Mouse (Mus musculus) right cerebral cortex, postnatal 36 days (tissue): ENCODE results near the gene Spata3.
A peak's percentile ranks its signal among the peaks of the same experiment; 100 is the strongest.
"Not testable (repeated sequence)": the region's sequence is repeated elsewhere in the genome, so short reads cannot be mapped to it uniquely, and the experiment has no call there.

Experiments used
- DNase-seq, 2 experiments: peaks; one replicate each; pipeline ENCODE4 v3.0.0; 2022; ENCODE audit warnings: low spot score in 2 of 2, mixed read lengths in 1 of 2

Spata3 gene

DNA sequence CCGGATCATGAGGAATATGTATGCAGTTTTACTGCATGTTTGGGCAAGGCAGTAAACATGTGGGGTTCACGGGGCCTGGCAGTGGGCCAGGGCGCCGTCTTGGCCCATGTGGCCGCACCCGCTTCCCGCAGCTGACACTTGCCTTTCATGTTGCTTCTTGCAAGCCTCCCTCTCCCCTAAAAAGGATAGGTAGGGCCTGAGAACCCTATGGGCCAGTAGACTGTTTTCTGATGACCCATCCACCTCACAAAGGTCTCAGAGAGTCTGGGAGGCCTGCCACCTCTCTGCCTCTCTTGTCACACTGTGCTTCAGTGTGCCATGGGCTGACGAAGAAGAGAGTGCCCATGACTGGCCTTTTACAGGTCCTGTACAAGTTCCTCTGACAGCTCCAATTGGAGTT lies at the start of gene Spata3:
Gene Spata3, plus strand, starts transcription at position 301 of the 400 bp plus-strand sequence.
- no peak for DNase-seq

DNA sequence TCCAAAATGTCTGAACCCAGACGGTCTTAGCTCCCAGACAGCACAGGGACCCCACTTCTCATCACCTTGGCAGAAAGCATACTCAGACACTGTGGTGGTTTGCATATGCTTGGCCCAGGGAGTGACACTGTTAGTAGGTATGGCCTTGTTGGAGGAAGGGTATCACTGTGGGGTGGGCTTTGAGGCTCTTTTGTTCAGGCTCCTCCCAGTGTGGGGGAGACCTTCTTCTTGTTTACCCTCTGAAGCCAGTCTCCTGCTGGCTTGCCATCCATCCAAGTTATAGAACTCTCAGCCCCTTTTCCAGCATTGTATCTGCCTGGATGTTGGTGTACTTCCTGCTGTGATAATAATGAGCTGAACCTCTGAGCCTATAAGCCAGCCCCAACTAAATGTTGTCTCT lies 47.5 kb upstream of the Spata3 start:
- DNase-seq: no peak

DNA sequence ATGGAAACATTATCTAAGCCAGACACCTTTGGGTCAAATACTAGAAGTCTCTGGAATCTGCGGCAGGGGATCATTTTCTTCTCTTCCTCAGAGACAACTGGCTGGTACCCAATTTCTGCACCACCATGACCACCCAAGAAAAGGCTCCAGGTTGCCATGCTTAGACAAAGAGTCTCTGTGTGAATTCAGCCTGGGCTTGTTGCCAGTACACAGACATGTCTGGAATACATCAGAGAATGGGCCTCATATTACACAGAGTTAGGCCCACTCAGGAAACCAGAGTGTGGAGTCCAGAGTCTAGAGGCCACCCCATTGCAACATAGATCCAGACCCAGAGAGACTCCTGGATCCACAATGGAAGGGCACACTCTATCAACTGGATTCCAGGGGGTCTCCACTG lies 47.1 kb upstream of the Spata3 start:
- DNase-seq: peak in 1 of 2 experiments; percentile 18

DNA sequence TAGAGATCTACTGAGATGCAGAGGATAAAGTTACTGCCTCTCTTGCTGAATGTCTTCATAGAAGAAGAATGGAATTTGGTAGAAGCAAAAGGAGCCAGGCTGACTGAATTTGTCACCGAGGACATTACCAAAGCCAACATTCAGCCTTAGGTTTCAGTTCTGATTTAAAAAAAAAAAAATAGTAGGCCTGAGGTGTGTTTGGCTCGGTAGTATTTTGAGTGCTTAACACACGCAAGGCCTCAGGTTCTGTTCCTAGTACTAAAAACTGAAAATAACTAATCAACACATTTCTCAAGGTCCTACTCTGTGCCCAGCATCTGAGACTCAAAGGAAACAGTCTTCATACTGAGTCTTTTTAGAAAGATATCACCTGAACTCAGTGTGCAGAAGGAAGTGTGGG lies 45.5 kb upstream of the Spata3 start:
- DNase-seq: no peak

DNA sequence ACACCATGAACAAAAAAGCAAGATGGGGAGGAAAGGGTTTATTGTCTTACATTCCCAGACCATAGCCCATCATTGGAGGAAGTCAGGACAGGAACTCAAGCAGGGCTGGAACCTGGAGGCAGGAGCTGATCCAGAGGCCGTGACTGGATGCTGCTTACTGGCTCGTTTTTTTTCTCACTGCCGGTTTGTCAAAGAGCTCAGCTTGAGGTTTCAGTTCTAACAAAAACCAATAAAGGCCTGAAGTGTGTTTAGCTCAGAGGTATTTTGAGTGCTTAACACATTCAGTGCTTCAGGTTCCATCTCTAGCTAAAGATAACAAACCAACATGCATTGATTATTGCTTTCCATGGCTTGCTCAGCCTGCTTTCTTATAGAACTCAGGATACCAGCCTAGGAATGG lies 44.3 kb upstream of the Spata3 start:
- no peak for DNase-seq

DNA sequence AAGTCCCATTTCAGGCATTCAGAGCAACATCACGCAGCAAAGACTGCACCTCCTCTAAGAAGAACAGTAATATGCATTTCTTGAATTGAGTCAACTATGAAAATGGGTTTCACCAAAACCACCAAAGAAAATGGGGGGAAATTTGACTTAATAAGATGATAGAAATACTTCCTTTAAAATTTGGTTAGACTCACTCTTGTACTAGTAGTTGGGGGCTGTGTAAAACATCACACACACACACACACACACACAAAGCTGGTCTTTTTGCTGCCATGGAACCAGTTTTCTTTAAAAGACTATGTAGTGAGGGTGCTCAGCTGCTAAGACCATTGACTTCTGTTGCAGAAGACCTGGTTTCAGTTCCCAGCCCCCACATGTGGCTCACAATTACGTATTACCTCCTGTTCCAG lies 43.1 kb upstream of the Spata3 start:
- DNase-seq: no peak

DNA sequence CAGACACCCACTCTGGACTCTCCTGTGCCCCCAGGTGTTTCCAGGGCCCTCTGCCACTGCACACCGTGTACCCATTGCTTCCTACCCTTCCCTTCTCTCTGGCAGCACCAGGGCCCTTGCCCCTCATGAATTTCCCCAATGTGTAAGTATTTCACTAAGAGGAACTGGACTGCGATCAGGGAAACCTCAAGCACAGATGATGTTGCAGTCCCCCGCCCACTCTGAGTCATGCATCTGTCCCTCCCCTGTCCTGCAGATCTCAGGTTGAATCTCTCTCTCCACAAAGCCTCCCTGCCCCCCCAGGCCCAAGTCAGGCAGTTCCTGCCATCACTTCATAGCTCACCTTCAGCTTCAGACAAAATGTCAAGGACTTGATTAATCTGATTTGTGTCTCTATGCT lies 38.9 kb upstream of the Spata3 start:
- no peak for DNase-seq

DNA sequence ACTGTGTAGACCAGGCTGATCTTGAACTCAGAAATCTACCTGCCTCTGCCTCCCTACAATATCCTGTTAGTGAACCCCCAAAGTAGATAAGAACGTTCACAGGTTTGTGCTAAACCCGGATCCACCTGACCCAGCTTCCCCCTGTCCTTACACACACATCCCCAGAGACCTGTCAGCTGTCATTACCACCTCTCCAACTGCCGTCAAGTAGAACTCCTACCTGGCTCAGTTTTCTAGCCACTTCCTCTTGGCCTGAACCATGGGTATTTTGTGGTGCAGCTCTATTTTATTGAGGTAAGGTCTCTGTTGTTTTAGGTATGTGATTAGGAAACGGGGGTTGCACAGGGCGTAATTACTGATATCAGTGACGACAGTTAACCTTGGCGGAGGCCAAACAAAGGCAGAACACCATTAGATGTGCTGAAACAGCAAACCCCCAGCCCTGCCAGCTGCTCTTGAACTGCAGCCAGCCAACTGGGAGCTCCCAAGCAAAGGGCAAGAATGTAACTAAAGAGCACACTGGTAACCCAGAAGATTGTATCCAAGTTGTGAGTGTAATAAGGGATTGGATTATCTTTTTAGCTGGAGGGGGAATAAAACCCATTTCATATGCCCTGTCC lies 34.8 kb upstream of the Spata3 start:
- DNase-seq: no peak

DNA sequence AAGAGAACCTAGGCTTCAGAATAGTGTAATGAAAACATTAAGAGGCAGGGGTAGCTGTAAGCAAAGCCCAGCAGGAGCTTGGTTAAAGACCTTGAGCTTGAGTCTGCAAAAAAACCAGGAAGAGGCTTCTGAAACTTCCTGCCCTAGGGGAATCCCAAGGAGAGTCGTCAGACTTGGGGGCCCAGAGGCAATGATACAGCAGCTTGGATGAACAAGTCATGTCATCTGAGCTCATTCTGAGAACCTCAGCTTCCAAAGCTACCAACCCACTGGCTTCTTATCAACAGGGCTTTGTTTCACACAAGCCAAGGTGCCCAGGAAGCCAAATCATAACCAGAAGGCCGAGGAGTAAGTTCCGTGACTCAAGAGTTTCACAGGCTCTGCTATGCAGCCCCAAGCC lies 30.8 kb upstream of the Spata3 start:
- DNase-seq: no peak

DNA sequence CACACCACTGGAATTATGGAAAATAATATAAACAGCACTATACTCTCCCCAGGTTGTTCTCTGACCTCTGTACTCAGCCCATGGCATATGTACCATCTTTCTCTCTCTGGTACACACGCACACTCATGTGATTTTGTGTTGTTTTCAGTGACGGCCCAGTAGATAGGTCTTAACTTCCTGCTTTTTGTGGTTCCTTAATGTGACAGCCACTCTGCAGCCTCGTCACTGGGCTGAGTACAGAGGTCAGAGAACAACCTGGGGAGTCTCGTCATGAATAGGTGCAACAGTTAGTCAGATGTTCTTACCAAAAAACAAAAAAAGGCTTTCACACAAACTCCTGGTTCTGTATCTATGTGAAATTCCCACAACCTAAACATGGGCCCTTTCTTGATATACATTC lies 28.3 kb upstream of the Spata3 start:
- DNase-seq: no peak

DNA sequence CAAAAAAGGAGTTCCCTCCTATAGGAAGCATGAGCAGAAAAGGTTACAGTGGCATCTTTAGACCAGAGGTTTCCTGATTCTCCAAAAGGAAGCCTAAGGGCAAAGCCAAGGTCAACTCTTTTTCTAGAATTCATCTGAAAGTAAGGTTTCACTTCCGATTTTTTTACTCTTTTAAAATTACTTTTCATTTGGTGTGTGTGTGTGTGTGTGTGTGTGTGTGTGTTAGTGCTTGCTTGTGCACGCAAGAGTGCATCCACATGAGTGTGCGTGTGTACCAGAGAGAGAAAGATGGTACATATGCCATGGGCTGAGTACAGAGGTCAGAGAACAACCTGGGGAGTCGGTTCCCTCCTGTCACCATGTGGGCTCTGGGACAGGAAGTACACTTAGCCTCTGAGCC lies 27.7 kb upstream of the Spata3 start:
- not testable (repeated sequence) for DNase-seq

DNA sequence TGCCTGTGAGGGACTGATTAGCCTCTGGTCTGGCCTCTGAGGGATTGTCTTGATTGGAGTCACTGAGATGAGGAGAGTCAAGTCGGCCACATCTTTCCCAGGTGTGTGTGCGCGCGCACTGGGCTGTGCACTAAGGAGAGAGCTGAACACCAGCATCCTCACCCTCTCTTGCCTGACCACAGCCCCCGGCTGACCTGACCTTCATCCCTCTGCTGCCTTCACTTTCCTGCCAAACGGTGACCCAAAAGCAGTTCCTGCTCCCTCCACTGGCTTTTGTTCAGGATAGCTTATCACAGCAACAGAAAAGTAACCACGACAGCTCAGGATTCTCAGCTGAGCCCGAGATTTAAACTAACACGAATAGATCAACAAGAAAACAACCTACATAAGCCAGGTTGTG lies 24.4 kb upstream of the Spata3 start:
- no peak for DNase-seq

DNA sequence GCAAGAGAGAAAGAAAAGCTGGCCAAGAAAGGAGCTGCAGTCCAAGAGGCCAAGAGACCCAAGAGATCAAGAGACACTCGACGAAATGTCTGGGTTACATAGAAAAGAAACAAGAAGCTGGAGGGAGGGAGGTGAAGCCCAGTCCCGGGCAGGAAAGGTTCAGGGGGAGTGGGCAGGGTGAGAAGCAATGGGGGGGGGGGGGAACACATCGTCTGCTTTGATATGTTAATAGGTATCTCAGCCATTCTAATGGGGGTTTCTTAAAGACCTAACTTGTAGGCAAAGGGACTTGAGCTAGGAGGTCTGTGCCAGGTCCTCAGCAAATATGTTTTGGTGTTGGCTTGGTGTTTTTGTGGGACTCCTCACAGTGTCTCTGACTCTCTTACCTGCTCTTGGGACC lies 23.1 kb upstream of the Spata3 start:
- no peak for DNase-seq

DNA sequence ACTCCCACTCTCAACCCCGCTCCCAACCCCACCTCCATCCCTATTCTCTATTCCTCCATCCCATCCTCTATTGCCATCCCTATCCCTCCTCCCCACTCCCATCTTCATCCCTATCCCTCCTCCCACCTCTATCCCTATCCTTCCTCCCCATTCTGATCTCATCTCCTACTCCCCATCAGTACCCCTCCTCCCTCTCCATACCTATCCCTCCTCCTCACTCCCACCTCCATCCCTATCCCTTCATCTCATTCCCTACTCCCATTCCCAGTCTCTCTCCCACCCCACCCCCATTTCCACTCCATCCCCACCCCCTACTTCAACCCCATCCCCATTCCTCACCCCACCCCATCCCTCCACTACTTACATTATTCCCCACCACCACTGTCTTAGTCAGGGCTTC lies 19.4 kb upstream of the Spata3 start:
- DNase-seq: no peak

DNA sequence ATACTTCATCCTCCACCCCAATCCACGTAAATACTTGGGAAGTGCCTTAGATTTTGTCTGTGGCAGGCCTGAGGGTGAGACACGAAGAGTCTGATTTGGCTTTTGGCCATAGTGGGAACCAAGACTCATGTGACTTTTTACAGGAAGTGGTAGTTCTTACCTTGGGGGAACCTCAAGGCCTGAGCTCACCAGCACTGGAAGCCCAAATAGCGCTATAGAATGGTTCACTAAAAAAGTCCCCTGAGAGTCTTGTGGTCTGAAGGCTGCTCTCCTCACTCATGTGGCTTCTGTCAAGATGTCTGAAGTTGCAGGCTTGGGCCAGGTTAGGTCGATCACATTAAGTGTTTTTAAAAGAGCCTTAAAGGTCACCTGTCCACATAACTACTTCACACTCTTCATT lies 18.6 kb upstream of the Spata3 start:
- no peak for DNase-seq

DNA sequence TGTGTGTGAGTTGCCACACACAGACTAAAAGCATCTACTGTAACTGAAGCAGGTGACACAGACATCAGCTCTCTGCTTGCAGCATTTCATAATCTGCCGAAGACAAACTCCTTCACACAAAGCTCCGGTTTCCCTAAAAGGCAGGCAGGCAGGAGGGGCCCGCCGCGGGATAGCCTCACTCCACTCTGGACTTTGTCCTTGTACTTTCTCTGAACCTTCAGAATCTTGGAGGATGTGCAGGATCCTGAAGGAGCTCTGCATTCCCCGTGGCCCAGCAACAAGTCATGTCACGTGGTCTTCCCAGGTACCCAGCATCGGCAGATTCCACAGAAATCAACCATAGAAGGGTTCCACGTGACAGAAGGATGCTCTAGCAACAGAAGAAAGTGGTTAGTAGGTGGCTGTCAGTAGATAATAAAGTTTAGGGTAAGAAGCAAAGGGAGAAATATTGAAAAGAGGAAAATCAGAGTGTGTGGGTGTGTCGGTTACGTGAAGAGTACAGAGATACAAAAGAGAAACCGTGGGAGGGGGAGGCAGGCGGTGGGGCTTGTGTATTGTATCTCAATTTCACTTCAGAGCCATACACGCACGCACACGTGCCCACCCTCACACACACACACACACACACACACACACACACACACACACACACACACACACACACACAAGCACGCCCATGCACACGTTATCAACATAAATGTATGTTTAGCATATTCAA lies 16.6 kb upstream of the Spata3 start:
- peak; percentile 28 to 34 for DNase-seq

DNA sequence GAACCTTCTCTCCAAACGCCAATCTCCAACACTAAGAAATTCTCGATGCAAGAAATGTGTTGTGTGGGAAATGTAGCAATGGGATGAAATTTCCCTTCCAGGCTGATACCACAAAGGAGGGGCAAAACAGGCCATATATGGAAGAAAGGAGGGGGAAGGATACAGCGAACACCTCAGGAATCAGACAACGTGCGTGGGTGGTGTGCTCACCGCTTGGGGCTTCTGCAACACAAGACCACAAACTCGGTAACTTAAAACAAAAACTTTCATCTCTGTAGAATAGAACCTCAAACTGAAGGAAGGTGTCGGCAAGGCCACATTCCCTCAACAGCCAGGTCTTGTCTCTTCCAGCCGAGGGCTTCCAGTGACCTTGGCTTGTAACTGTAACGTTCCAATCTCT lies 11.1 kb upstream of the Spata3 start:
- DNase-seq: no peak

DNA sequence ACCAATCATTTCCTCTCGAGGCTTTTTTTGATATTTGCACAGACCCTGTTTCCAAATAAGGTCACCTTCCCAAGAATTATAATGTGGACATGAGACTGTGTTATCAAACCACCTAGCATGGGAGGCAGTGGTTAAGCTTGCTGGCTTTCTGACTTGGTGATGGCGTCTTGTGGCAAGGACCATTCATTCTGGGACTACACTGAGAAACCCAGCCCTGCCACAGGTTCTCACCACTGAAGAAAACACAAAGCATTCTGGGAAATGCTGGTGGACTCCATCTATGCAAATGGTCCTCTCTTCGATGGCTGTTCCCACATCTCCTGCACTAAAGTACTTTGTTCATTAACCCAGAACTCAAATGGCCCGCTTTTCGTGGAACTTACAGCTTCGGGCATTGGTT lies 10.6 kb upstream of the Spata3 start:
- DNase-seq: no peak

DNA sequence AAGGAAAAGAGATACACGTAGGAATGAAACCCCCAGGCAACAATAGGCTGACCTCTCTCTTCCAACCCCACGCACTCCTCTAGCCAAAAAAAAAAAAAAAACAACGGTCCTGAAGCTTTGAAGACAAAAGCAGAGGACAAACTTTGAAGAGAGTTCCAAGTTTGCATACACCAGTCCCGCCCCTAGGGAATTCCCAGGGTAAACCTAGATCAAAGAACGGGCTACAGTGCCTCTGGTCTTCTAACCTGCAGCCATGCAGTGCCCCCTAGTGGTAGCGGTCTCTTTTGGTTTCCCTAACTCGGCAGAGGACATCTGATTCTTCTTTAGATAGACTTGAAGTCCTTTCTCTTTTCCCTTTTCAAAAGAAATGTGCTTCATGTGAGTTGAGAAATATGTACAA lies 8.8 kb upstream of the Spata3 start:
- peak; percentile 82 to 84 for DNase-seq

DNA sequence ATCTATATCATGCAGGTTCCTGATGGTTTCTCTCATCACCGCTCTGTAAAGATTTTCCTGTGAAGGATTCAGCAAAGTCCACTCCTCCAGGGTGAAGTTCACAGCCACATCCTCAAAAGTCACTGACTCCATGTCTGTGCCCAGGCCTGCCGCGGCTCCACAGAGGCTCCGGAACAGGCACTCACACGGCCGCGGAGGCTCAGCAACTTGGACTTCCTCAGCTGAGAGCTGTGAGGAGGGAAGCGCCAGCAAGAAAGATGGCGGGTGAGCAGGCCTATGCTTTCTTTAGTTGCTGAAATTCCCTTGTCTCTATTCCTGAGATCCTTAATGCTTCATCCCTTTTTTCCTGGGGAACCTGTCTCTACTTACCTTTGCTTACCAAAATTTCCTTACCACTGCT lies 858 bp upstream of the Spata3 start:
- DNase-seq: not testable (repeated sequence)

DNA sequence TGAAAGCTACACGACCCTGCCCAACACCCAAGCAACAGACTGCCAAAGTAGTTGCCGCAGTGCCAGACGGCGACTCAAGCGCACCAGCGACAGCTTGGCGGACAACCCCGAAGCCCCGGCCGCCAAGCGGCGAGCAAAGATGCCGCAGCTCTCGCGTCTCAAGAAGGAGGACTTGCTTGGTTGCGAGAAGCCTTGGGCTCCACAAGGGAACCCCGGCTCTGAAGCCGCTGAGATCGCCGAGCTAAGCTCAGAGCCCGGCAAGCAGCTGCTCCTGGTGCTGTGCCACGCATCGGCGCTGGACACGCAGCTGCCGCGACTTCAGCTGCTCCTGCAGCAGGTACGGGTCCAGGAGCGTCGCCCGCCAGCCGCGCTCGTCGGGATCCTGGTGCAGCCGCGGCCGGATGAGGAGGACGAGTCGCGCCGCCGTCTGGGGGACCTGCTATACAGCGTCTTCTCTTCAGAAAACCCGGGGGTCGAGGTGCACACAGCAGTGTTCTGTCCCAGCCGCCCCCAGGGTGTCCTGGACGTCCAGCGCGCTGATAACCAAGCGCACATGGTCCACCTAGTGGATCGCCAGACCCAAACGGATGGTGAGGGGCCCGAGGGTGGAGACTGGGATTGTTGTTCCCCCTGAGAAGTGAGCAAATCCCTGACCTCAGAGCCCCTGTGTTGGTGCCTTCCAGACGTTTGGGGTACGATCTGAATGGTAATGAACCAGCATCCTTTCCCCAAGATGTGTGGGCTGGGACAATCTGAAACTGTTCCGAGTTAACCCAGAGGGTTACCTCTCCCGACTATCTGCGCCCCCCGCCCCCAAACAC lies 1.8 kb downstream of the Spata3 start:
- DNase-seq: peak; percentile 56

DNA sequence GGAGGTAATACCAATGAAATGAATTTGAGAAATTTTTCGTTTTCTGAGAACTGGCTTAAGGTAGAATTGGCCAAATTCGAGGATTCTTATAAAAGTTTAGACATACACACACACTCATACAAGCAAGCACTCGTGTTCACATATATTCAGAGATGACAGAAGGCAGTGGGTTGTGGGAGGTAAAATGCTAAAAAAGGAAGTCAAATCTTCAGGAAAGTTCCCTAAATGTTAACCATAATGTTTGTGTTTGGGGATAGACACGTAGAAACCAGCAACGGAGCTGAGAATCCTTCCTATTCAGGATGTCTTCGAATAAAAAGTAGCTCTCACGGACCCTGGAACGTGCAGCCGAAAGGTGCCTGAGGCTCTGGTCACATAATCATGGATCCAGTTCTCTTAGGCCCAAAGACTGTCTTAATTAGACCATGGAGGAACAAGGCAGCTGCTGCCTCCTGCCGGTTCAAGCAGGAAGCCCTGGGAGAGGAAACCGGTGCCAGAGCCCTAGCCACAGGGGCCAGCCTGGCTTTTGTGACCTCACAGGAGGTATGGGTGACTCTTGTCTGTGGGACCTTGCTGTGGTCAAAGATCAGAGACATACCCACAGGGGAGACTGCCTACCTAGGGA lies 4.9 kb downstream of the Spata3 start:
- peak; percentile 38 to 39 for DNase-seq
